Mouse (Mus musculus) heart, postnatal 0 days (tissue): Measurements from ENCODE around the gene Trio. TPM values are rescaled to one million over a fixed set of nuclear protein-coding genes. Genes with fewer than 3 reads are reported as not detected.
A peak's percentile ranks its signal among the peaks of the same experiment; 100 is the strongest.

Source experiments
- ATAC-seq: fragments of 200-750 bp; cut with Nextera tagmentation; 2 replicates; pipeline ENCODE4 v1.8.0; 2017; ENCODE audit warnings: low read depth, moderate number of reproducible peaks, moderate library complexity; ENCODE audit not compliant: insufficient read depth
- DNase-seq: peaks from one replicate; pipeline ENCODE4 v3.0.0-alpha.2; 2016; ENCODE audit warnings: low spot score
- H3K27ac ChIP-seq: fragments of 300-500 bp; sonication (generic); 2 replicates; pipeline ENCODE4 v1.5.1; 2014; ENCODE audit warnings: low read depth, mild to moderate bottlenecking
- H3K27me3 ChIP-seq: fragments of 300-500 bp; sonication (generic); 2 replicates; pipeline ENCODE4 v1.6.1; 2014; ENCODE audit warnings: low read length, mixed read lengths; ENCODE audit not compliant: control insufficient read depth, insufficient read depth
- H3K36me3 ChIP-seq: fragments of 300-500 bp; sonication (generic); replicated peaks from 2 replicates; pipeline ENCODE4 v1.6.1; 2014; ENCODE audit warnings: low read length, mixed read lengths; ENCODE audit not compliant: control insufficient read depth, insufficient read depth
- H3K4me1 ChIP-seq: fragments of 300-500 bp; sonication (generic); 2 replicates; pipeline ENCODE4 v1.6.1; 2014; ENCODE audit warnings: antibody characterized with exemption; ENCODE audit not compliant: control insufficient read depth, insufficient read depth
- H3K4me2 ChIP-seq: fragments of 300-500 bp; sonication (generic); 2 replicates; pipeline ENCODE4 v1.6.1; 2014; ENCODE audit warnings: low read depth, mild to moderate bottlenecking, low read length, moderate library complexity
- H3K4me3 ChIP-seq: fragments of 300-500 bp; sonication (generic); 2 replicates; pipeline ENCODE4 v1.5.1; 2014; ENCODE audit warnings: low read depth, low read length
- H3K9ac ChIP-seq: fragments of 300-500 bp; sonication (generic); replicated peaks from 2 replicates; pipeline ENCODE4 v1.6.1; 2014; ENCODE audit warnings: low read depth, low read length, mixed read lengths
- H3K9me3 ChIP-seq: fragments of 300-500 bp; sonication (generic); replicated peaks from 2 replicates; pipeline ENCODE4 v1.6.1; 2016; ENCODE audit warnings: low read length; ENCODE audit not compliant: control insufficient read depth
- CTCF ChIP-seq: IDR thresholded peaks from 2 replicates; pipeline ENCODE4 v1.5.1; 2016; ENCODE audit warnings: antibody characterized with exemption, control low read depth, low read depth
- EP300 ChIP-seq: IDR thresholded peaks from 2 replicates; pipeline ENCODE4 v1.6.1; 2016; ENCODE audit warnings: antibody characterized with exemption, low read depth
- whole genome bisulfite sequencing: fragments of 180-500 bp; shearing (Covaris S2); extraction: QIAGEN DNeasy Blood & Tissue Kit; methylation state at CpG from one replicate; pipeline ENCODE4 v1.1.7; 2014; 5-methylcytosine and 5-hydroxymethylcytosine counted together
- polyA plus RNA-seq: library from polyadenylated mRNA; unstranded; fragments of >200 nt; fragmentation: Nextera tagmentation; extraction: Ambion mirVana; gene quantifications from 2 replicates; pipeline ENCODE4 v1.2.1, GENCODE M21; 2015
- total RNA-seq: library from RNA; depleted of rRNA; stranded (reverse); fragments of >200 nt; gene quantifications from 2 replicates; pipeline ENCODE4 v1.2.3, GENCODE M21; 2014; ENCODE audit warnings: low replicate concordance

Gene Trio
- total and polyA plus RNA-seq, 2 experiments from 2014 or later, result 10.1 to 77.2 TPM

DNA sequence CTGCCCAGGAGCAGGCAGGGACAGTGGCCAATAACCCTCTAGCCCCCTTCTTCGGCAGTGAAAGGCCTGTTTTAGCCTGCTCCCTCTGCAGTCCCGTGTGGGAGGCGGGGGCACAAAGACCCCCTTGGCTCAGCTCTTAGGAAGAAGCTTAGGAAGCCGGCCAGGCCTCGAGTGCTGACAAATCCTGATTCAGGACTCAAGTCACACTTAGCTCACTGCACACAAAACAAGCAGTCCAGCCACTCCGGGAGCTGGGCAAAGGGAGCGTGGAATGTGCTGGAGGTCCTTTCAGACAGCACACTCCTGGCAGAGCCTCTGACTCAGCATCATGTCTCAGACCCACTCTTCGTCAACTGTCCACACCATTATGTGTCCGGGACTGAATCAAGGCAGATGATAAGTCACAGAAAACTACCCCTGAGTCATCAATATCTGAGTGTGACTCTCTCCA is 28.2 kb downstream of the Trio start:
- H3K4me1 ChIP-seq, result peaks cover 77% of the 10 kb centered on the region
- H3K27ac ChIP-seq, result peak overlapping the region; percentile 85
- TF ChIP-seq CTCF, result no peak
- peak; percentile 91 for TF ChIP-seq EP300
- ATAC-seq, result peak; percentile 94
- 17% methylated on average over 9 of the region's 9 CpGs for WGBS
- no peaks in the 10 kb centered on the region for H3K9me3 ChIP-seq
- DNase-seq, result peak; percentile 92
- H3K4me3 ChIP-seq, result no peak overlapping the region
- H3K4me2 ChIP-seq, result peak overlapping the region; percentile 24; the same call in 1 of the 2 replicates
- H3K27me3 ChIP-seq, result no peaks in the 10 kb centered on the region
- H3K36me3 ChIP-seq, result no peaks in the 10 kb centered on the region
- H3K9ac ChIP-seq, result no peak overlapping the region

DNA sequence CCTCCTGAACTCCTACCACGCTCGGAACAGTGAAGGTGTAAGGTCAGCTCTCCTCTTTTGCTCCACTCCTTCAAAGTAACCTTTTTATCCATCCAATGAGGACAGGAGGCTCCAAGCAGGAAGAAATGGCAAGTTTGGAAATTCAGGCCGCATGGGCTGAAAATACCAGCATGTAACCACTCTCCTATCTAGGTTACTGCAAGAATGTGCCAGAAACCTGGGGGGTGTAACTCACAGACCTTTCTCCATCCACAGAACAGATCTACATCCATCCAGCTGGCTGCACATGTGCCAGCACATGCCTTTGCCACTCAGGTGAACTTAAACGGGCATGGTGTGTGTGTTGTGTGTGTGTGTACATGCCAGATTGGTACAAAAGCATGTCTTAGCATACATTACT is 28.9 kb downstream of the Trio start:
- no peak for ATAC-seq
- Histone ChIP-seq H3K36me3 (no peaks in the 10 kb centered on the region), H3K4me3 (no peak overlapping the region), H3K9ac (no peak overlapping the region), H3K27ac (peak overlapping the region; percentile 85), H3K4me2 (no peak overlapping the region), H3K27me3 (no peaks in the 10 kb centered on the region), H3K9me3 (no peaks in the 10 kb centered on the region), H3K4me1 (peaks cover 79% of the 10 kb centered on the region)
- DNase-seq, result no peak
- no peak for TF ChIP-seq CTCF
- no peak for TF ChIP-seq EP300
- whole genome bisulfite sequencing, result 58% methylated on average over 4 of the region's 4 CpGs

DNA sequence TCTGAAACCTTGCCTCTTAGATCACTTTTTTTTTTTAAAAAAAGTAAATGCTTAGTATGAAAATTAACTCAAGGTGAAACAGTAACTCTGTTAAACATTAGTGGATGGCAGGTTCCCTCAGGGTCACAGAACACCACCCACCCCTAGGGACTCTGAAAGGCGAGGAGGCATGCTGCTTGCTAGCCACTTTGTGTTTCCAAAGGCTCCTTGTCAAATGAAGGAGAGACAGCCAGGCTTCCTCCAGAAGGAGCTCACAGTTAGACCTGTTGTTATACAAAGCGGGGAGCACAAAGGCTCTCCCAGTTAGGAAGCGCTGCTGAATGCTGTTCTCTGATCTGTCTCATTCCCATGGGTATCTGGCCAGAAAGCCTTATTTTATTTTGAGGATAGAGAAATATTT is 30.2 kb downstream of the Trio start:
- ATAC-seq, result no peak
- Histone ChIP-seq H3K4me2 (no peak overlapping the region), H3K27me3 (no peaks in the 10 kb centered on the region), H3K36me3 (no peaks in the 10 kb centered on the region), H3K27ac (no peak overlapping the region), H3K4me1 (peaks cover 74% of the 10 kb centered on the region), H3K9me3 (no peaks in the 10 kb centered on the region), H3K9ac (no peak overlapping the region), H3K4me3 (no peak overlapping the region)
- TF ChIP-seq EP300 (no peak), CTCF (no peak)
- 87% methylated on average over 3 of the region's 3 CpGs for WGBS
- DNase-seq, result no peak

DNA sequence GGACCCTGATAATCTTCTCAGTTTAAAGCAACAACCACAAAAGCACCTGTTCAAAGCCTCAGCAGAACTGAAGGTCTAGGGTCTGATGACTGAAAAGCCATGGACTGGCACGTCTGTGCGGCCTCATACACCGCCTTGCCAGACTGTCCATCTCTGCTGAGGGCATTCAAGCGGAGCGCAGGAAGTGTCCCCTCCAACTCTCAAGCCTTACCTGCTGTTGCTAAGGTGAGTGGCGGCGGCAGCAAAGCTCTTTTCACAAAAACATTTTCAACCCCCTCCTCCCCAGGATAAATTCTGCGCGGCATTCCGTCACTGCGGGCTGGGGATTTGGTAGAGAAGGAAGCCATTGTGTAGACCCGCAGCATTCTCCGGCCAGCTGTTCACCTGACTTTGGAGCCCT is 30.8 kb downstream of the Trio start:
- no peak overlapping the region for H3K4me3 ChIP-seq
- TF ChIP-seq CTCF, result no peak
- TF ChIP-seq EP300, result no peak
- H3K9me3 ChIP-seq, result no peaks in the 10 kb centered on the region
- no peak overlapping the region for H3K9ac ChIP-seq
- no peaks in the 10 kb centered on the region for H3K36me3 ChIP-seq
- H3K4me2 ChIP-seq, result no peak overlapping the region
- ATAC-seq (no peak), DNase-seq (no peak)
- no peaks in the 10 kb centered on the region for H3K27me3 ChIP-seq
- peaks cover 71% of the 10 kb centered on the region for H3K4me1 ChIP-seq
- H3K27ac ChIP-seq, result no peak overlapping the region
- WGBS, result 91% methylated on average over 13 of the region's 13 CpGs

DNA sequence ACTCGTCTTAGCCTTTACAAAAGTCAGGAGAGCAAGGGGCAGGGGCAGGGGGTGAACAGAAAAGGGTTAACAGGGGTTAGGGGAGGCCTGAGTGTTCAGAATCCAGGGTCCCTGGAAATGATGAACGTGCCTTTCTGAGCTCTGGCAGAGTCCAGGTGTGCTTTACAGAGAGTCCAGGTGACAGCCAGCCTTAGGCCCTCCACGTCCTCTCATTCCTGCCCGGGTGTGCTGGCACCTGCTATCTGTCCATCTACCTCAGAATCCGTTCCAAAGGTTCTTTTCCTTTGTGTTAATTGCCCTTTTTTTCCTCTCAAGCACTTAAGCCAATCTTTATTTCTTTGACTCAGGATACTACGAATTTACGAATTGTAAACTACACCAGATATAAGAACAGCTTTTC is 32.1 kb downstream of the Trio start:
- TF ChIP-seq EP300, result no peak
- no peak for TF ChIP-seq CTCF
- H3K4me3 ChIP-seq, result no peak overlapping the region
- H3K9ac ChIP-seq, result no peak overlapping the region
- H3K27me3 ChIP-seq, result no peaks in the 10 kb centered on the region
- no peak overlapping the region for H3K27ac ChIP-seq
- no peak overlapping the region for H3K4me2 ChIP-seq
- peaks cover 68% of the 10 kb centered on the region for H3K4me1 ChIP-seq
- H3K9me3 ChIP-seq, result no peaks in the 10 kb centered on the region
- no peak for DNase-seq
- no peak for ATAC-seq
- WGBS, result 79% methylated on average over 7 of the region's 7 CpGs
- H3K36me3 ChIP-seq, result no peaks in the 10 kb centered on the region

DNA sequence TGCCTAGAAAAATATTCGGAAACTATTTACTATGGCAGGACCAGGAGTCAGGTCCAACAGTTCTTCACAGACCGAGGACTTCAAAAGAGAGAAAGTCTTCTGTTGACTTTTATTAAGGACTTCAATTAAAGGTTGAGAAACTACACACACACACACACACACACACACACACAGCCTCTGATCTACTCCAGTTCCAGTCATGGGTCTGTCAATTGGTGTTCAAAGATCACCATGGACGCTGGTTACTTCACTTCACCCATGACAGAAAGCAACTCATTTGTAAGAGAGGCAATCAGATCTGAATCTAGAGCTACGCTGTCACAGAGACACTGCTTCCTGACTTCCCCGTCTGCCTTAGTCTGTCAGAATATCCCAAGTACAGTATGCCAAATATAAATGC is 33.1 kb downstream of the Trio start:
- TF ChIP-seq CTCF (no peak), EP300 (no peak)
- H3K27ac ChIP-seq, result peak overlapping the region; percentile 4; the same call in 1 of the 2 replicates

More for the DNA sequence above, 33.1 kb downstream of the Trio start:
- no peak overlapping the region for H3K4me2 ChIP-seq
- H3K9ac ChIP-seq, result no peak overlapping the region
- 35% methylated on average over 5 of the region's 5 CpGs for WGBS
- ATAC-seq, result no peak
- H3K4me3 ChIP-seq, result no peak overlapping the region
- H3K36me3 ChIP-seq, result no peaks in the 10 kb centered on the region
- no peaks in the 10 kb centered on the region for H3K9me3 ChIP-seq
- H3K27me3 ChIP-seq, result no peaks in the 10 kb centered on the region
- peaks cover 66% of the 10 kb centered on the region for H3K4me1 ChIP-seq
- no peak for DNase-seq
